Mouse (Mus musculus) erythroblast, embryonic 14.5 days (primary cell): ENCODE measurements around the gene Mysm1. TPM values are rescaled to one million over a fixed set of nuclear protein-coding genes. Genes with fewer than 3 reads are reported as not detected.

Experiments used
- H3K27me3 ChIP-seq: 2 replicates; pipeline ENCODE4 v1.6.1; 2012; ENCODE audit warnings: inconsistent platforms; ENCODE audit not compliant: control insufficient read depth
- H3K36me3 ChIP-seq: 2 replicates; pipeline ENCODE4 v1.6.1; 2012; ENCODE audit warnings: mild to moderate bottlenecking, inconsistent platforms; ENCODE audit not compliant: control insufficient read depth
- H3K4me1 ChIP-seq: 2 replicates; pipeline ENCODE4 v1.6.1; 2012; ENCODE audit warnings: inconsistent platforms; ENCODE audit not compliant: control insufficient read depth
- H3K4me3 ChIP-seq: replicated peaks from 2 replicates; pipeline ENCODE3; 2012; ENCODE audit warnings: moderate library complexity, mild to moderate bottlenecking, inconsistent platforms
- H3K9me3 ChIP-seq: 2 replicates; pipeline ENCODE4 v1.6.1; 2012; ENCODE audit warnings: low read length, inconsistent platforms, mixed read lengths; ENCODE audit not compliant: control insufficient read depth
- GATA1 ChIP-seq: IDR thresholded peaks from 2 replicates; pipeline ENCODE4 v1.6.1; 2012; ENCODE audit warnings: low read length, inconsistent platforms, mixed read lengths
- TAL1 ChIP-seq: IDR thresholded peaks from 3 replicates; pipeline ENCODE4 v1.6.1; 2012; ENCODE audit warnings: low read length, inconsistent platforms, mixed read lengths
- polyA plus RNA-seq: library from polyadenylated mRNA; stranded (reverse); fragments of >175 nt; gene quantifications from 2 replicates; pipeline ENCODE4 v1.2.3, GENCODE M21; 2012

Mysm1 gene
- 0.12 TPM in 2 replicates for polyA plus RNA-seq

DNA sequence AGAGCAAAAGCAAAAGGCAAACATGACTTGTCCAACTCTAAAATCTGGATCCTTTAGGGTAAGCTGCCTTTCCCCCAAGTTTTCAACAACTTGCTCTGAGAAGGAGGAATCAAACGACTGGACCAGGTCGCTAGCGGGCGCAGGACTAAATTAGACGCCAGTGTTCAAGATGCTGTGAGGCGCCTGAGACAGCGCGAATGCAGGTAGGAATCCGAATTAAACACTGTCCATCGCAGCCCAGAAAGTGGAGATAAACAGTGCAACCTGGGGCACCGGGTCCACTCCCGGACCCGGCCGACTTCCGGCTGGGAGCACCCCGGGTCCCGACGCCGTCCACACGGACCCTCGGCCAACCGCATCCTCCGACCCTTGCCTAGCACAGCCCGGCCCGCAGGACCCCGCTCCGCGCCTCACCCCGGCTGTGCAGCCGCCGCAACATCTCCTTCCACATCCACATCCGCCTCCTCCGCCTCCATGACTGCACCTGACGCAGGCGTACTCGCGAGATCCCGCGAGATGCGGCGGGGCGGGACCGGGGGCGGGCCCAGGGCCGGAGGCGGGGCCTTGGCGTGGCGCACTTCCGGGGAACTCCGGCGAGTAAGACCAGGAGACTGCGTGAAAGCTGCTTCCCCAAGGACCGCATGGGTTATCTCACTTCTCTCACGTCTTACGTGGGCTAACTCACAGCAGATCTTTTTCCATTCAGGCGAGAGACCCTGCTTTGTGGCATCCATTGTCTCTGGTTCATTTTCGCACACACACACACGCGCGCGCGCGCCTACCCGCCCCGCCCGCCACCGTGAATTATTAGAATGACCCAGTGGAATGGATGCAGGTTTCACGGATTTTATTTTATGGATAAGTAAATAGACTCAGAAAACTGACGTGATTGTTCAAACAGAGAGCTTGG, at the start of gene Mysm1:
Mysm1 (minus strand) TSS at position 511 of the 910 bp plus-strand sequence.
- H3K4me1 ChIP-seq, result peaks cover 22% of the 10 kb centered on the region
- TF ChIP-seq TAL1 (no peak), GATA1 (no peak)

GRCm38 (mm10) chr4:95025847-95026600, 47.1 kb upstream of the Mysm1 start:
- Histone ChIP-seq H3K27me3 (no peaks in the 10 kb centered on the region), H3K9me3 (no peaks in the 10 kb centered on the region), H3K4me3 (no peak overlapping the region), H3K4me1 (no peaks in the 10 kb centered on the region), H3K36me3 (no peaks in the 10 kb centered on the region)
- TF ChIP-seq GATA1 (no peak), TAL1 (no peak)

More for the DNA sequence above, at the start of gene Mysm1:
- H3K36me3 ChIP-seq, result peaks cover 19% of the 10 kb centered on the region
- peak within 1 kb of the TSS; percentile 88 for H3K4me3 ChIP-seq
- no peaks in the 10 kb centered on the region for H3K27me3 ChIP-seq
- H3K9me3 ChIP-seq, result no peaks in the 10 kb centered on the region

DNA sequence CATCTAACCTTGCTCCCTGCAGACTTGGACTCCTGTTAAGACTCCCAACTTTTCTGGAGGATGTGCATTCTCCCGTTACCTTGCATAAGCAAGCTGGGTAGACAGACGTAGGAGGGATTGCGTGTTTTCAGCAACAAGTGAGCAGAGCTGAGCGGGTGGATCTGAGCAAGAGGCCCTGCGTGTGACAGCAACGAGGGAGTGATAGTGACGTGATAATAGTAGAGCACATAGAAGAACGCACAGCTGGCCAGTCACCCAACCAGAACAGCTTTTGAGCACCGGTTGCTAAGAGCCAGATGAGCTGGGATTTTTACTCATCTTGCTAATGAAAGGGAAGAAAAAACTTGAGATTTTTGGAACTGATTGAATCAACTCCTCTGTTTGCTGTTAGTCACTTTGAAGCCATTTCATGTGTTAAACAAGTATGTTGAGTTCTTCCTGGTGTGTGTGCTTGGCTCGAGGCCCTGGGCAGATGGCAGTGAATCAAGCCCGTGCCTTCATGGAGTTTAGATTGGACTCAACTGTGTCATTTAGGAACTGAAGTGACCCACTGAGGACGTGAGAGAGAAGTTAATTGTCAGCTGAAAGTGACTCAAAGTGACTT, 44.6 kb upstream of the Mysm1 start:
- no peak for TF ChIP-seq GATA1
- no peak for TF ChIP-seq TAL1
- Histone ChIP-seq H3K27me3 (no peaks in the 10 kb centered on the region), H3K9me3 (no peaks in the 10 kb centered on the region), H3K4me3 (no peak overlapping the region), H3K4me1 (no peaks in the 10 kb centered on the region), H3K36me3 (no peaks in the 10 kb centered on the region)

GRCm38 (mm10) chr4:95021649-95022637, 43.0 kb upstream of the Mysm1 start:
- Histone ChIP-seq H3K9me3 (no peaks in the 10 kb centered on the region), H3K4me1 (no peaks in the 10 kb centered on the region), H3K27me3 (no peaks in the 10 kb centered on the region), H3K36me3 (no peaks in the 10 kb centered on the region), H3K4me3 (no peak overlapping the region)
- no peak for TF ChIP-seq TAL1

DNA sequence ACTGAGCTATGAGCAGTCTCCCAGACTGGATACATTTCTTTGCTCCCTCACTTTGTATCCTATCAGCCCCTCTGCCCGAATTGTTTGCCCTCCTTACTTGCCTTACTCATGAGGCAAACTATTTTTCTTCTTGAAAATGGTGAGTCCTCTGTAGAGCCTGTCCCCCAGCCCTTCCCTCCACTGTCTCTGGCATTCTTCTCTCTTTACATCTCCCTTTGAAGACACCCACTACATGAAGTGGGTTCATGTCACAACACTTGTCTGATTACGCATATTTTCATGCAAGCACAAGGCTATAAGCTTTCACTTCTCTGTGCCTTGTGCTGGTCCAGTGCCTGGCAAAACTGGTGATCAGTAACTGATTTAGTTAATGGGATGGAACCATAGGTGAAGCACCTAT, 41.3 kb upstream of the Mysm1 start:
- Histone ChIP-seq H3K4me3 (no peak overlapping the region), H3K27me3 (no peaks in the 10 kb centered on the region), H3K9me3 (no peaks in the 10 kb centered on the region), H3K36me3 (no peaks in the 10 kb centered on the region), H3K4me1 (no peaks in the 10 kb centered on the region)
- no peak for TF ChIP-seq GATA1
- no peak for TF ChIP-seq TAL1

DNA sequence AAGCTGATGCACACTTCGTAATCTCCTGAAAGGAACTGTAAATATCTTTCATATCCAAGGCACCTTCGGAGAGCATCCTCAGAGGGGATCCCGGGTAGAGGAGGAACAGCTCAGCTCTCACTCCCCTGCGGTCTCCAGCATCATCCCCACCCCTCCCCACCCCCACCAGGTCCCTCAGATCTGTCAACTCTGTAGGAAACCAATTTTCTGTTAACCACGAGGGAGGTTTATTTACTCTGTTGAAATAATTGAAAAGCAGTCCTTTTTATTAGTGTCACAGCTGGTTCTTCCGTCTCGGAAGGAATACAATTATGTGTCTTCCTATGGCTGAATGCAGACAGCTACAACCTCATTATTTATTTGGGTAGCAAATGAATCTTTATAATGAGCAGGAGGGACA, 39.3 kb upstream of the Mysm1 start:
- Histone ChIP-seq H3K36me3 (no peaks in the 10 kb centered on the region), H3K27me3 (no peaks in the 10 kb centered on the region), H3K4me1 (no peaks in the 10 kb centered on the region), H3K4me3 (no peak overlapping the region), H3K9me3 (no peaks in the 10 kb centered on the region)
- no peak for TF ChIP-seq TAL1
- no peak for TF ChIP-seq GATA1

- no peak for TF ChIP-seq GATA1
- H3K36me3 ChIP-seq, result no peaks in the 10 kb centered on the region
- H3K4me3 ChIP-seq, result no peak overlapping the region
- no peaks in the 10 kb centered on the region for H3K27me3 ChIP-seq
- no peaks in the 10 kb centered on the region for H3K4me1 ChIP-seq
- H3K9me3 ChIP-seq, result no peaks in the 10 kb centered on the region
These were observed 33.8 kb upstream of the Mysm1 start for GRCm38 (mm10) chr4:95012706-95013105.

DNA sequence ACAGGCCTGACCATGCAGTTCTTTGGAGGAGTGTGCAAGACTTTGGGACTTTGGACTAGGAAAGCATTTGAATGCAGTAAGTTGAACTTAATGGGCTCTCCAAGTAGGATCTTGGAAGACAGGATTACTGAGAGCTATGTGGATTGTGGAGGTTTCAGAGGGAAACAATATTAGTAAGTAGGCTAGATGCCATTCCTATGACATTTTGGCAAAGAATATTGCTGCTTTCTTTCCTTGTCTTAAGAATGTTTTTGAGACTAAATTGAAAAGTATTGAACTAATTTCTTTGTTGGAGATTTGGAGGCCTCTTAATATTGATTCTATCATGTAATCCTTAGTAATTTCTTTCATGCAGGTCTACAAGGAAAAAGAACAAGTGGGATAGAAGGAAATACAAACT, 33.4 kb upstream of the Mysm1 start:
- H3K9me3 ChIP-seq, result no peaks in the 10 kb centered on the region
- H3K4me1 ChIP-seq, result no peaks in the 10 kb centered on the region
- H3K27me3 ChIP-seq, result no peaks in the 10 kb centered on the region
- H3K36me3 ChIP-seq, result no peaks in the 10 kb centered on the region
- no peak overlapping the region for H3K4me3 ChIP-seq
- TF ChIP-seq TAL1 (no peak), GATA1 (no peak)
